Mouse (Mus musculus) kidney, postnatal 4 days (tissue): ENCODE results near the gene Sars2.
"Not testable (repeated sequence)": the region's sequence is repeated elsewhere in the genome, so short reads cannot be mapped to it uniquely, and the experiment has no call there.

Source experiments
- DNase-seq, 2 experiments: peaks; one replicate each; pipeline ENCODE4 v3.0.0; 2021; ENCODE audit warnings: mixed read lengths in 2 of 2

Sars2 gene

DNA sequence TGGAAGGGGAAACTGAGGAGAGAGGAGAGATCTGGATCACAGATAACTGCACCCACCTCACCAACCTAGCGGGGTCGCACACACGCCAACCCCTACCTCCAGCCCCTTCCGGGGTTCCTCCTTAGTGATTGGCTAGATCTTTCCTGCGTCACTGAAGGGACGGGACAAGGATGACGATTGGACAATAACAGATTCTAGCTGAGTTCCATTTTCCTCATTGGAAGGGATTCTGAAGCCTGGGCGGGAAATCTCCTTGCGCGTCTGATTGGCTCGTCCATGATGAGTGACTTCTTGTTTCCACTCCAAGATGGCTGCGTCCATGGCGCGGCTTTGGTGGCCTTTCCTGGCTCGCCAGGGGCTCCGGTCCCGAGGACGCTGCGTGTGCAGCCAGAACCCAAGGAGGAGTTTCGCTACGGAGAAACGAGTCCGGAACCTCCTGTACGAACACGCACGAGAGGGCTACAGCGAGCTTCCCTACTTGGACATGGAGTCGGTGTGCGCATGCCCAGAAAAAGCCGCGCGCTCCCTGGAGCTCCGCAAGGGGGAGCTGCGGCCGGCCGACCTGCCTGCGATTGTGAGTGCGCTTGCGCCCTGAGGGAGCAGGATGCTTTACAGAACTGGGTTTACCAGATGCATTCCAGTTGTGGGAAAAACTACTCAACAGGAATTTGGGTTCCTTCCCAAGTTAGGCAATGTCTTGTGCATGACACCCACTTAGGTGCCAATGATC lies at the start of gene Sars2, which contains the start of gene Mrps12:
Gene Sars2, plus strand, starts transcription at position 284 of the 730 bp plus-strand sequence.
Gene Mrps12, minus strand, starts transcription at position 112 of the 730 bp plus-strand sequence.
- peak; percentile 94 to 97 for DNase-seq

DNA sequence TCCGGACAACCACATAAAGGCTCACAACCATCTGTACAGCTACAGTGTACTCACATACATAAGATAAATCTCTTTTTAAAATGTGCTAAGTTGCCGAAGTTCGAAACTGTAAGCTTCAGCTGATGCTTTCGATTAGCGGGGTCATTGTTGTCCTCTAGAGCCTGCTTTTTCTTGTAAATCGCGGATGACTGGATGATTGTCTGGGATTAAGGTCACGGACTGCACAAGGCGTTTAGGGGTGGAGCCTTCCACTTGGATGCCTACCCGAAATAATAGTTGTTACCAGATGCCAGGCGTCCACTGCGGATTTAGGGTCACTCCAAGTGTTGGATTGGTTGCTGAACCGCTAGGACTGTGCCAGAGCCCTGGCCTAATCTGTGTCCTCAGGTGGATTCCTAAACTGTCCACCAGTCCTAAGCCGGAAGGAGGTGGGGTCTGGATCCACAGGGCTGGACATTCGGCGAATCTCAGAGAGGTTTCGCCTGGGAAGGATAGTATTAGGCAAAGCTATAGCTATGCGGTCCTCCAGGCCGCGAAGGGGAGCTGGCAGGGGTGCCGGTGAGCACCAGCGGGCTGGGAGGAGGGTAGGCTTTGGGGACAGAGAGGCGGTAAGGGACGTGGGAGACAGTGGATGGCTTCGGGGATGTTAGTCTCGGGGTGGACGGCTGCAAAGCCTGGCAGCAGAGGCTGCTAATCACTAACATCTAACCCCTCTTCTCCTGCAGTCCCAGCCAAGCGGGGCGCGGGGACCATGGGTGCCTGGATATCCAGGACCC lies 49.1 kb upstream of the Sars2 start, which contains the start of gene Fbxo27:
Gene Fbxo27, plus strand, starts transcription at position 305 of the 776 bp plus-strand sequence.
- DNase-seq: peak; percentile 48 to 56

DNA sequence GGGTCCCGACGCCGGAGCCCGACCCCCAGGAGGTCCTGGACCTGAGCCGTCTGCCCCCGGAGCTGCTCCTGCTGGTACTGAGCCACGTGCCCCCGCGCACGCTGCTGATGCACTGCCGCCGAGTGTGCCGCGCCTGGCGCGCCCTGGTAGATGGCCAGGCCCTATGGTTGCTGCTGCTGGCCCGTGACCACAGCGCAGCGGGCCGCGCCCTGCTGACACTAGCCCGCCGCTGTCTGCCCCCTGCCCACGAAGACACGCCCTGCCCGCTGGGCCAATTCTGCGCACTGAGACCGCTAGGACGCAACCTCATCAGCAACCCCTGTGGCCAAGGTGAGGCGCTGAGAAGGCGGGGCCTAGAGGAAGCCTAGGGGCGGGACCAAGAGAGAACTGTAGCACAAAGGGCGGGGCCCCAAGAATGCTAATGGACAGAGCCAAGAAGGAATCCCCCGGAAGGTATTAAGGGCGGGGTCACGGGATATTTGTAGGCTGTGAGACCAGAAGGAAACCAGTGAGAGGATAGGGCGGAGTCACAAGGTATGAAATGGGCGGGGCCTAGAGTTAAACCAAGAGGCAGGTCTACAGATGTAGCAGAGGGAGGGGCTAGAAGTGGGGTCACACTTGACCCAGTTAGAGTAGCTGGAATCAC lies 48.3 kb upstream of the Sars2 start:
- peak; percentile 84 to 92 for DNase-seq

DNA sequence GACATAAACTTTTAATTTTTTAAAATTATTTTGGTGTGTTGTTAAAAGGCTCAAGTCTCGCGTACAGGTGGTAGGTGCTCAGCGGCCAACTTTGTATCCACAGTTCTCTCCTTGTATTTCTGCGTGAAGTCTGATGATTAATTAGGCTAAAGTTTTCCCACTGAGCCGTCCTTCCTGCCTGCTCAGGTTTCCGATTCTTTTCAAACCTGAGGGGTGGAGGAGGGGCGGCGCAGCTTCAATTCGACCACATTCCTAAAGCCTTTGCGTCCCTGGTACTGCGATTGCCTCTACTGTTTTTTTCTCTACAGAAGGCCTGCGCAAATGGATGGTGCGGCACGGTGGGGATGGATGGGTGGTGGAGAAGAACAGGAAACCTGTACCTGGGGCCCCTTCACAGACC lies 47.4 kb upstream of the Sars2 start:
- DNase-seq: peak; percentile 40 to 65

DNA sequence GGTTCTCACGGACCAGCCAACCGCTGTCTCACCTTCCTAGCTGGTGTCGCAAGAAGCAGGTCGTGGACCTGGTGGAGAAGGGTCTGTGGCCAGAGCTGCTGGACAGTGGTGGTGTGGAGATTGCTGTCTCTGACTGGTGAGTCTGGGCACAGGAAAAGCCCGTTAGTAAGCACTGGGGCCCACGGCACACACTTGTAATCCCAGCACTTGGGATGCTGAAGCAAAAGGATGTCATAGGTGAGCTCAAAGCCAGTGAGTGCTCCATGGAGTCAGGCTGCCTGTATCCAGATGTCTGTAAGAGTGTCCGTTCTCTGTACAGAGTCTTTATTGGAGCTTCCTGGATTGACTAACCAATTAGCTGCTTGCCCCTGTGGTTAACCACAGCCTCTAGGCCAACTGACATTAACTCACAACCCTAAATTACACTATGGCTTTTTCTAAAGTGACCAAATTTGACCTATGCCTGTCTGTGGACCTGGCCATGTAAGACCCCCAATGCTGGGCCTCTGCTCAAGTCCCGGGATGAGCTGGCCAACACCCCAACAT lies 46.8 kb upstream of the Sars2 start:
- no peak for DNase-seq

DNA sequence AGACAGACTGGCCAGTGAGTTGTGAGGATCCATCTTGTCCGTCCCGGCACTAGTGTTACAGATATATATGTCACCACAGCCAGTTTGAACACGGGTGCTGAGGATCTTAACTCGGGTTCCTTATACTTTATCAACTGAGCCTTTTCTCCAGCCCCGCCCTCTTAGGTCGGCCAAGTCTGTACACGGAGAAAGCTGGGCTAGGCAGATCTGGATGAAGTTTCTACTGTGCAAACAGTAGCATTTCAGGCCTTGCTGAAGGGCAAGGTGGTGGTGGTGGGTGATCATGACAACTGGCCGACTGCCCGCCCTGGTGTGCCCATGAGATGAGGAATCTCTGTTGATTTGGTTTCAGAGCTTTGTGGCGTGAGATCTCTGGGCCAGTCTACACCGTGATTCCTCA lies 44.5 kb upstream of the Sars2 start:
- DNase-seq: no peak

DNA sequence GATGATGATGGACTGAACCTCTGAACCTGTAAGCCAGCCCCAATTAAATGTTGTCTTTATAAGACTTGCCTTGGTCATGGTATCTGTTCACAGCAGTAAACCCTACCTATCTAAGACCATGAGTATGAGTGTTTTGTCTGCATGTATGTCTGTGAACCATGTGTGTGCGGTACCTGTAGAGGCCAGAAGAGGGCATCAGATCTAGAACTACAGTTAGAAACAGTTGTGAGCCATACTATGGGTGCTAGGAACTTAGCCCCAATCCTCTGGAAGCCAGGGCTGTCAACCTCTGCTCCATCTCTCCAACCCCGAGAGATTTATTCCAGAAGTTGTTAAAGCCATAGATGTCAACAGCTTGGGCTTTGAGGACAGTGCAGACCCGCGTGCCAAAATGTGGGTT lies 41.5 kb upstream of the Sars2 start:
- DNase-seq: no peak

DNA sequence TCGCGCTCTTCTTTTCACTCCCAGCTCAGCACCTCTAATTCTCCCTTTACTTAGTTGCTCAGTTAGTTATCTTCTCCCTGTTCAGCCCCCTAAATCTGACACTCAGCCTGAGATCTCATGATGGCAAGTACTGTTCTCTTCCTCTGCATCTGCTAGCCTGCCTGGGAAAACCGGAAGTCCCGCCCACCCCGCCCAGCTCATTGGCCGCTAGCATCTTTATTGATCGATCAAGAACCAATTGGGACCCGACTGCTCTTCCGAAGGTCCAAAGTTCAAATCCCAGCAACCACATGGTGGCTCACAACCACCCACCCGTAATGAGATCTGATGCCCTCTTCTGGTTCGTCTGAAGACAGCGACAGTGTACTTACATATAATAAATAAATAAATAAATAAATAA lies 40.5 kb upstream of the Sars2 start:
- DNase-seq: not testable (repeated sequence)

DNA sequence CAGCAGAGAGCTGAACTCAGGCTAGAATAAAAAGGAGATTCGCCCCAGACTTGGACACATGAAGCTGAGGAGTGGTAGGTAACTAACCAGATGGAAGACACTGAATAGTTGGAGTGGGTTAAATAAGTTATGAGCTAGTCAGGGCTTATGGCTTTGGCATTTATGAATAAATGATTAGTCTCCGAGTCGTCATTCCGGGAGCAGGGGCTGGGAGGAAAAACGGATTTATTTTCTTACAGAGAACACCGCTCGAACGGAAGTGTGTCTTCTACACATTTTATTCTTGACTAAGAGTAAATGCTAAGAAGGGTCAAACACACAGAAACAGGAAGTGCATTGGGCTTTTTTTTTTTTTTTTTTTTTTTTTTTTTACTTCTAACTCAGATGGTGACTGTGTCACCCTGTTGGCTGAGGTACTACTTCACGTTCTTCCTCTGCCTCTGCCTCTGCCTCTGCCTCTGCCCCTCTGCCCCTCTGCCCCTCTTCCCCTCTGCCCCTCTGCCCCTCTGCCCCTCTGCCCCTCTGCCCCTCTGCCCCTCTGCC lies 39.1 kb upstream of the Sars2 start:
- no peak for DNase-seq

DNA sequence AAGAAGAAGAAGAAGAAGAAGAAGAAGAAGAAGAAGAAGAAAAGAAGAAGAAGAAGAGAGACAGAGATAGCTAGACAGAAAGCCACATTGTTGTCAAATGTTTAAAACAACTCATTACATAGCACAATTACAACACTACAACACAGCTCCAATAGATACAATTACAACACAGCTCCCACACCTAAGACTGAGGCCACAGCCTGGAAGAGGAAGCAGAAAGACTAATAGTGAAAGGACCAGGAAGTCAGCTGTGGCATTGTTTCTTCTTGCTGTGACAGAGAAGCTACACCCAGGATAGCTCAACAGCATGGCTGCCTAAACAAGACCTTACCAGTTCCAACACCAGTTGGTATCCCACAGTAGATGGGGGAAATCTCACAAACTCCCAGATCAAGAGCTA lies 32.3 kb upstream of the Sars2 start:
- DNase-seq: no peak

DNA sequence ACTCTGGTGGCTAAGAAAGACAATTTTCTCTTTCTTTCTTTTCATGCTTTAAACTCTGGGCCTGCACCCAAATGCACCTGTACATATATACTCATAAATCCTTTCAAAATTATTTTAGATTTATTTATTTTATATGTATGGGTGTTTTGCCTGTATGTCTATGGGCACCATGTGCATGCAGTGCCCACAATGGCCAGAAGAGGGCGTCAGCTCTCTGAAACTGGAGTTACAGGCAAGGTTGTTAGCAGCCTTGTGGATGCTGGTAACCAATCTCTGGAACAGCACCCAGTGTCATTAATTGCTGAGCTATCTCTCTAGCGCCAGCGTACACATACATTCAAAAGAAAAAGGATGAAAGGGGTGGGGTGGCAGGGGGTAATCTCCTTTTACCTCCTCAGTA lies 30.8 kb upstream of the Sars2 start:
- DNase-seq: no peak

DNA sequence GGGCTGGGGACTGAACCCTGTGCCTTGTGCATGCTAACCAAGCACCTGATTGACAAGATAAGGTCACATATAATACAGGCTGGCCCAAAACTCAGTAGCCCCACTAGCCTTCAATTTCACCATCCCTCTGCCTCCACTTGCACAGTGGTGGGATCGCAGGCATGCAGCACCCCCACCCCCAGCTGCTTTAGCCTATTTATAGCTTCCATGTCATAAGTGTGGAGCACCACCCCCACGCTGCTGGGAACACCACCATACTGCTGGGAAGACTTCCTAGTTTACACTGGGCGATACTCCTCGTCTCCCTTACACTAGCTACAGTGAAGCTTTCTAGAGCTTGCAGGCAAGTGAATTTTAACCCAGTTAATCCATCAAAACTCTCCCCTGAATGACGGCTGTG lies 27.1 kb upstream of the Sars2 start:
- no peak for DNase-seq

DNA sequence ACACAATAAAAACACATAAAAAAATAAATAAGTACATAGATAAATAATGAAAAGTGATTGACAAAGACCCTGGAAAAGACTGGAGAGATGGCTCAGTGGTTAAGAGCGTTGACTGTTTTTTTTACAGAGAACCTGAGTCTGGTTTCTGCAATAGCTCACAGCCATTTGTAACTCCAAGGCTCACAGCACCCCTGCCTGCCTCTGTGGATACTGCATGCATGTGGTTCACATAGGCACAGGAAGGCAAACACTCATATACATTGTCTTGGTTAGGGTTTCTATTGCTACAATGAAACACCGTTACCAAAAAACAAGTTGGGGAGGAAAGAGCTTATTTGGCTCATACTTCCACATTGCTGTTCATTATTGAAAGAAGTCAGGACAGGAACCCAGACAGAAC lies 26.2 kb upstream of the Sars2 start:
- peak in 1 of 2 experiments; percentile 23 for DNase-seq

DNA sequence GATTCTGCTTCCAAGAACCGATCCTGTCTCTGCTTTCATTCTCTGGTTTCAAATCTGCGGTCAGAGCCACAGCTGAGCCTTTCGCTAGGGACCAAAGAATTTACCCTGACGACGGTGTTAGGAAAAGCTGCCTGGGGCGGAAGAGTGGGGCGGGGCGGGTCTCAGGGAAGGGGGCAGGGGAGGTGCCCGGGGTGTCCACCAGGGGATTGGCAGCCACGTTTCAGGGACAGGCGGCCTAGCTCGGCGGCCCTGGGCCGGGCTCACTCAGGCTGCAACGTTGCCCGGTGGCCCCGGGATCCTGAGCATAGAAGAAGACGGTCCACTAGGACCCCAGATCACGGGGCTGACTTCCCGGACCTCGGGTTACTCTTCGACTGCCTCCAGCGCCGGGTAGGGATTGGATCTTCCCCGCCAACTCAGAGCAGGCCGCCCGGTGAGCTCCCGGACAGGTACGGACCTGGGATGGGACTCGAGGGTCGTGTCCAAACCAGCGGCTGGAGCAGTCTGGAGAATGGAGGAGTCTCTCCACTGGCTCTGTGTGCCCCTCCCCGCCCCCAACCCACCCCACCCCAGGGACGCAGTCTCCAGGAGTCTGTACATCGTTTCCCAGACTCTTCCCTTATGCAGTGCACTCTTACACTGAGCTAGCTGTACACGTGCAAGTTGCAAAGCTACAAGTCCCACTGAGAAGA lies 25.1 kb upstream of the Sars2 start, which contains the start of gene Fbxo17:
Gene Fbxo17, plus strand, starts transcription at position 215 of the 692 bp plus-strand sequence.
- peak; percentile 71 to 82 for DNase-seq

DNA sequence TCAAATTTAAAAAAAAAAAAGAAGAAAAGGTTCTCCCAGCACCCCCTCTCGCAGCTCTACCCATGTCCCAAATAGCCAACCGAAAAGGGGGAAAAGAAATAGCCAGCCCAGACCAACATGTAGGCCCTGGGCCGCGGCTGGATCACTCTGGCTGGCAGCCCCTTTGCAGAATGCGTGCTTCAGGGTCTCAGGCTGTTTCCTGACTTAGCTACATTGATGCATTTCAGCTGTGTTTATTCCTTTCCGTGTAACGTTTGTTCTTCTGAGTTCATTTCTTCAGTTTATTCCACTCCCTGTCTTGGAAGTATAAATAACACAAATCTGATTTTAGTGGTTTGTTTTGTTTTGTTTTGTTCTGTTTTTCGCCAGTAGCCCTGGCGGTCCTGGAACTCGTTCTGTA lies 24.1 kb upstream of the Sars2 start:
- peak; percentile 13 to 22 for DNase-seq

DNA sequence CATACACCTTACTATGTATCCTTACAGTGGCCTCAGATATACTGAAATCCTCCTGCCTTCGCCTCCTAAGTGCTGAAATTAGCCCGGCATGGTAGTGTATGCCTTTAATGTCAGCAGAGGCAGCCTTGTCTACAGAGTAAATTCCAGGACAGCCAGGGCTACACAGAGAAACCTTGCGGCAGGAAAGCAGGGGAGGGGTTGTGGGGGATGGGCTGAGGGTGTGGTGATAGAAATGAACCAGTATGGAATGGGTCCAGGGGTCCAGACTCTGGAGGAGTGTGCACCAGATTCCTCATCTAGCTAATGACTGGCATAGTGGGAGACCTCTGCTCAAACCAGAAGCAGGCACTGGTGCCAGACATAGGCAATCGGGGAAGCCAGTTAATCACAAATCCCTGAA lies 22.6 kb upstream of the Sars2 start:
- peak; percentile 24 to 46 for DNase-seq

DNA sequence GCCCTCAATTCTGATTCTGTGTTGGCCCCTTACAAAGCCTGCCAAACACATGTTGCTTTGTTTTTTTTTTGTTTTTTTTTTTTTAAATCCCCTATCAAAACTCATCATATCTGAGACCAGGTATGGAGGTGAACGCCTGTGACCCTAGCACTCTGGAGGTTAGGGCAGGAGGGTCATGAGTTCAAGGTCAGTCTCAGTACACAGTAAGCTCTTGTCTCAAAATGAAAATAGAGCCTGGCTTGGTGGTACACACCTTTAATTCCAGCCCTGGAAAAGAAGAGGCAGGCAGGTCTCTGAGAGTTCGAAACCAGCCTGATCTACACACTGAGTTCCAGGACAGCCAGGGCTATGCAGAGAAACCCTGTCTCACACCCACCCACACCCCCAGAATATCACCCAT lies 22.1 kb upstream of the Sars2 start:
- no peak for DNase-seq

DNA sequence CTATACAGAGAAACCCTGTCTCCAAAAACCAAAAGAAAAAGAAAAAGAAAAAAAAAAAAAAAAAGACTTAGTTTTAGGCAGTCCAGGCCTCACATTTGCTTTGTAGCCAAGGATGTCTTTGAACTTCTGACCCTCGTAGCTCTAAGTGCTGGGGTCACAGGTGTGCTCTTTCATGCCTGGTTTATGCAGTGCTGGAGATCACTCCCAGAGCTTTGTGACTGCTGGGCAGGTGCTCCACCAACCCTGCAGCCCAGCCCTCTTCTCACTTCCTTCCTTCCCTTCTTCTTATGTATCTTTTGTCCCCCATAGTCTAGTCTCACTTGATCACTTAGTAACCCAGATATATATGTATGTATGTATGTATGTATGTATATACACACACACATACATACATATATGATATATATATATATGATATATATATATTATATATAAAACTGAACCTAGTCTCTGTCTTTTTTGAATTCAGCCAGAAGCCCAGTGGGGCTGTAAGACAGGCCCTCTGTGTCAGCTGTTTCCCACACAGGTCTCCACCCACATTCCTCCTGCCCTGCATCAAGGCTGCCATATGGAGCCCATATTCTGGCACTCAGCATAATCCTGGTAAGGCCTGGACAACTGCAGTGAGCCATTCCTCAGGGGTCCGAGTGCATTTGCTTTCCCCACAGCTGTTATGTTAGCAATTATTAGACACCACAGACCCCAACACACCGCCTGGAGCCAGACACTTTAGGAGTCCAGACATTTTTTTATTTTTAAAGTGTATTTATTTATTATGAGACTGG lies 20.8 kb upstream of the Sars2 start:
- no peak for DNase-seq

DNA sequence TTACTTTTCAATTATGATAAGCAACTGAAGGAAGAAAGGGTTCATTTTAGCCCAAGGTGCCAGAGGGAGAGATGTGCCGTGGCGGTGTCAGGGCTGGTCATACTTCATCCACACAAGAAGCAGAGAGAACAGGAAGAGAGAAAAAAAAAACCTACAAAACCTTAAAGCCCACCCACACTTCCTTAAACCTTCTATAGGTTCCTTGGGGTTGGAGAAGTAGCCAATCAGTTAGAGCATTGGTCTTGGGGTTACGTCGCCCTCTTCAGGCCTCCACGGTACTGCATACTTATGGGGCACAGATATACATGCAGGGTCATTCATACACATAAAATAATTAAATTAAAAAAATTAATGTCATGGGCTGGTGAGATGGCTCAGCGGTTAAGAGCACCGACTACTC lies 19.7 kb upstream of the Sars2 start:
- DNase-seq: no peak

DNA sequence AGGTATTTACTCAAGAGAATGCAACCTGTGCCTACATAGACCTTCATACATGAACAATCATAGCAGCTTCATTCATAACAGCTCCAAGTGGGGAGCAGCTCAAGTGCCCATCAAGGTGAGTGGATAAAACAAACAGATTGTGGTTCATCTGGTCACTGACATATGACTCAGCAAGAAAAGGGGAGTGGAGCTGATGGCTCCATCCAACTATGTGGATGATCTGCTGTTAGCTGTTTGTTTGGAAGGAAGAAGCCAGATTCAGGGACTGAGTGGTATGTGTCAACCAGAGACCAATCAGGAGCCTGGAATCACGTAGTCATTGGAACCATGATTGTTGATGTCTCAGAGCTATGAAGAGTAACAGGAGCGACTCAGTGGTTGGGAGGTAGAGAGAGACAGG lies 17.2 kb upstream of the Sars2 start:
- DNase-seq: no peak

DNA sequence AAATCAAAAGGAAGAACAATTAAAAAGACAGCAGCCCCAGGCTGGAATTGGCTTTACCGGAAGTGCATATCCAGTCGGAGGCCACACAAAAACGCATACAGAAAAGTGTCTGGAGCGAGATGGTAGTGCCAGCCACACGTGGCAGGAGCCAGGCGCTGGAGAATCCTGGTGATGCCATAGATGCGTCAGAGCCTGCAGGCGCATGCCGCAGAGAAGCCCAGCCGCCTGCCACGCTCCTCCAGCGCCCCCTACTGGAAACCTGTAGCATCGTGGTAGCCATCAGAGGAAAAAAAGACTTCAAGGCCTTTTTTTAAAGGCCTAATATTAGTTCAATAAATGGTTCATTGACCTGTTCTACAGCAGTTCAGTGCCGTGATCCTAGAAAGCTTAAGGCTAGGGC lies 15.2 kb upstream of the Sars2 start:
- peak; percentile 83 to 86 for DNase-seq
